Mouse (Mus musculus) T-helper 17 cell (primary cell): ENCODE measurements at regions not wholly inside any gene's neighbourhood (a gene's known extent, or its start where the extent isn't known, plus 50 kb on each side); places are given as distances from the start of the nearest gene placed in this dataset.

ENCODE experiments used
- in situ Hi-C, 2 experiments: fragments of 300-600 bp; cut with MboI, MseI; formaldehyde crosslinking; loops; 1 replicate in 1 of 2; 2 replicates in 1 of 2; pipeline ENCODE4 v1.15.1; 2025; ENCODE audit warnings: high pct_unique_total_duplicates in 2 of 2

DNA sequence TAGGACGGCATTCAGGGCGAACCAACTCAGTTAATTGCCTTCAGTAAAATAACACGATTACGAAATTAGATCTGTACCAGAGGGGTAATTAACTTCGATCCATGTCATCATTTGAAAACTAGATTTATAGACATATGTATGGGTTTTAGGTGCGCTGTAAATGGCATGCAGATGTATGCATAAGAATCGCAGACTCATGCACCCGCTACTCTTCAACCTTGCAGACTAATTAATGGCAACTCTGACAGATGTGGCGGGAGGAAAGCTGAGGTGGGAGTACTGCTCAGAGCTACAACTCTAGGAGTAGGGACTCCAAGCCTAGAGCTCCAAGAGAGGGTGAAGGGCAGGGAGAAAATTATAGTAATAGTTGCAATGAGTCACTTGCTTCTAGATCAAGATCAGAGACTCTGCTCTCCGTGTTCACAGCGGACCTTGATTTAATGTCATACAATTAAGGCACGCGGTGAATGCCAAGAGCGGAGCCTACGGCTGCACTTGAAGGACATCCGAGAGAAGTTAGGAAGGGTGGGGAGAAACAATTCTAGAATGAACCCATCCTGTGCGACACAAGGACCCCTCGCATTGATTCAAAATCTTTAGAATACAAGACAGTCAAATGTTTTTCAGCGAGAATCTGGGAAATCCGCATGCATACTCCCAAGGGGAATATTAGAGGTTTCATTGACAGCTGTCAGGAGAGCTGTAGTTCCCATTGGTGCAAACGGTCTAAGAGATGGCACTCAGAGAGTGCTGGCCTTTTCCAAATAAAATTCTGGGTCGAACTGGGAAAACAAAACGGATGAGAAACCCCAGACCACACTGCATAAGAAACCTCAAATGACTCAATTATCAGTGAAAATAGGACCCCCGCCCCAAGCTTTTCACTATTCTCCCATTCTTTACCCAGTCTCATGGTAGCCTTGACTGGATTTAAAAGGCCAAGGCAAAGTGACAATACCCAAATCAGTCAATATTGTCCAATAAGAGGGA is 152.6 kb upstream of the Cypt12 start:
- in situ Hi-C loops = no loop called here

DNA sequence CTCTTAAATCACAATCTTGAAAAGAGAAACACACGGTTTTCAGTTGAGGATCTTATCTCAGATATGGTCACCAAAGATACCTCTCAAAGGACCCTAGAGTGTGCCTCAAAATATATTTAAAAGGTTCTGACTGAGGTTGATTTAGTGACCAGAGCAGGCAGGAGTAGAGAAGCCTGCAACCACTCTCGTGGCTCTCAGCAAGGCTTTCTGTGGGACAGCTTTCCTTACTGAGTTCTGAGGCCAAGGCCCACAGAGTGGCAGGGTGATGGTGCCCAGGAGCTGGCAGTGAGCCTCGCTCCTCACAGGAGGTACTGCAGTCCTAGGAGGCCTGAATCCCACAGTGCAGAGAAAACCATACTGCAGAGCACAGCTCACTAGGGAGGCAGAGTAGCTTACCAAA is 151.4 kb upstream of the Cypt12 start:
- in situ Hi-C loops = no loop called here

DNA sequence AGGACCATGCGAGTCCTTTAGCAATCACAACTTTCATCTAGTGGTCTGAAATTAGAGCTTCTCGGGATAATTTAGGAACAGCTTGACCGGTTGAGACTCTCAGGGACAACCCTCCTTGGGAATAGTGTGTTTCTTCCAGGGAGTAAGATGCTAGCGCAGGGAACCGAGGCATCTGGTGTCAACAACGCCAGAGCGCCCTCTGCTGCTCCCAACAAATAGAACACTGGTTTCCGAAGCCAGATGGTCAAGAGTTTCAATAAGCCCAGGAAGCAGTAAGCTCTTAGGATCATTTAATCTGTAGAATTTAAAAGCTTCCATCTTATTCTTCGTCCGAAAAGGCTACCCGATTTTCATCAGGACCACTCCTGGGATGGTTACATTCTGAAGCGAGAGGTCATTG is 149.8 kb upstream of the Cypt12 start:
- in situ Hi-C loops = no loop called here

DNA sequence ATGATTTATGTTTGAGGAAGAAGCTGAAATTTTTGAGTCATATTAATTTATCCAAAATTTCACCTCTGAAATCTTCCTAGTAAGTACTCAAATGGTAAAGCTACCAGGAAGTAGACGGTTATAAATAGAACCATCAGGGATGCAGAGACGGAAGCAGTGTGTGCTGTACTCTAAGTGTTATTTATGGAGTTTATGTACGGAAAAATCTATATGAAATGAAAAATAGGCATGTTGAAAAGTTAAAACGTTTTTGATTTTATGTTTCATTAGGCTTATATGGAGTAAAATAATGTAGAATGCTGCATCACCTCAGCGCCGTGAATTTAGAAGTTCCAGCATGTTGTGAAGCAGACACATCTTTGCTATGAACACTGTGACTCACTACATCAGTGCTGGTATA is 149.1 kb upstream of the Cypt12 start:
- in situ Hi-C loops = no loop called here

DNA sequence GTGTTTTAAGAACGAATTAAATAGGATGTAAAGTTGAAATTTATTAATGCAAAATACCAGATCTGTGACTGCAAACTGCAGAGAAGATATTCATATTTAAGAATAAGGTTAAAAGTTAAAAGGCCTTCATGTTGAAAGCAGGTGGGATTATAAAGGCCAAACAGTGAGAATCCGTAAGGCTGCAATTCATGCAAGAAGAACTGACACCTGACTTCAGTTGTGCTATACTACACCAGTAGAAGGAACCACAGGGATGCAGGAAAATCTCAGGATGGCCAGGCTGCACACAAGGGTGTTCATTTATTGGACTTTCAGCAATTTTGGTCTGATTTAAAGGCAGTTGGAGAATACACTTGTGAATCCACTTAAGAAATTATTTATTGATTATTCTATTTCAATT is 147.4 kb upstream of the Cypt12 start:
- in situ Hi-C loops = loop anchor here in 1 of 2 experiments (25.0 kb wide), 3 partner anchors 1339 to 1764 kb away; no protein-coding TSS in a partner anchor

DNA sequence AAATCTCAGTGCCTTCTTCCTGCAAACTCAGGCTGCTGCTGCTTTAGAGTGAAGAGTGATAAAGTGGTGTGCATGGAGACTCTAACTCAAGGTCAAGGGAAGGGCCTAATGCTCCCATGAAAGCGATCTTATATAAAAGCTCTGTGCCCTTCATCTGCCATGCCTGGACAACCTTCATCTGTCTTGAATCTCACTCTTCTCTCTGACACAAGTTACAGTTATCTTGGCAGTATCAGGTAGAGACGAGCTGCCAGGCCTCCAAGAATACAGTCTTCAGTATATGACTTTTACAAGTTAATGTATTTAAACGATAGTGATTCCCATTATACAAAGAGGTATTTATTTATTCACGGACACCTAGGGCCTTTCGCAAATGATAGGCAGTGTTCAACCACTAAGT is 146.7 kb upstream of the Cypt12 start:
- in situ Hi-C loops = loop anchor here in 1 of 2 experiments (25.0 kb wide), 3 partner anchors 1339 to 1764 kb away; no protein-coding TSS in a partner anchor

DNA sequence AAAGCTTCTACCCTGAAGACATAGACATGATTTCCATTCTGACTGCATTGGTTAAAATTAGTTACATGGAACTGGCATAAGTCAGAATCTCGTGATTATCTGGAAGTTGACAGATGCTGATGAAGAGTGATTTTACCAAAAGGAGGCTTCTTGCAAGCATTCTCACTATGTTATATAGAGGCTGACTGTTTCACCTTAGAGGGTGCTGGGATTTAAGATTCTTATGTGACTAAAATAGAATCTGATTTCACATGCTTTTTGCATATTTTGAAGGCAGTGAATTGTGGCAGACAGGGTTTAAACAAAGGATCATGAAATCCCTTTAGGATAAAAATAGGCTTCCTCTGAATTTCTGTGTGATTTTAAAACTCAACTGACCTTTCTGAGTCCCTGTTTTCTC is 143.0 kb upstream of the Cypt12 start:
- in situ Hi-C loops = loop anchor here in 1 of 2 experiments (25.0 kb wide), 3 partner anchors 1343 to 1768 kb away; no protein-coding TSS in a partner anchor

DNA sequence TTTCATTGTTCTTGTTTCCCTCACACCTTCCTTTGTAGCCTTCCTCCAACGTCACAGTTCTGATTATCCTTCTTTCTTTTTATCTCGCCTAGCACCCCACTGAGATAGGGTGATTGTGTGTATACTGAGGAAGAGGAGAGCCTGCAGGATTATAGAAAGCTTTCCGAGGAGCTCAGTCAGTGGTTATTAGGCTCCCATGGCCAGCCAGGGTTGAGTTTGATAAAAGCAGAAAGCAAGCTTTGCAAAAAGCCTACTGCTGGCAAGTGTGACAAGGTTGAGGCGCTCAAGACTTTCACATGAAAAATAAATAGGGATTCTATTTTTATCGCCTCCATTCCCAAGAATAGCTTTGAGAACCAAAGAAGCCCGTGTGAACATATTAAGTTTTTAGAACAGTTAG is 136.9 kb upstream of the Cypt12 start:
- in situ Hi-C loops = loop anchor here in 1 of 2 experiments (25.0 kb wide), 3 partner anchors 1349 to 1774 kb away; no protein-coding TSS in a partner anchor

DNA sequence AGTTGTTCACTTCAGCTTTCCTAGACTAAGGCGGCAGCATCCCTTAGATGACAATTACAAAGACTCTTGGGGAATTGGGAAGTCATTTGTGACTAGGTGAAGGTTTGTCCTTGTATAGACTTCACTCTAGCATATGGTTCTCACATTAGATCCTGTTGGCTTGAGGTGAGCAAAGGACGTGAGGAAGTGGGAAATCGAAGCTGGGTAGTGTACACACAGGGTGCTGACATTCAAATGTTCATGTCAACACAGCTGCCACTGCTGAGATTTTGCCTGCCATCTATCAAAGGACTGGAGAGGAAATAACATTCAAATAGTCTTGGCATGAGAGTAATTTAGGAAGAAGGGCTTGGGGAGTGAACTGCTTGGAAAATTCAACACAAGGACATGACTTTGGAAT is 124.0 kb upstream of the Cypt12 start:
- in situ Hi-C loops = loop anchor here (10.0 to 25.0 kb wide), 4 partner anchors 1359 to 1787 kb away; no protein-coding TSS in a partner anchor

DNA sequence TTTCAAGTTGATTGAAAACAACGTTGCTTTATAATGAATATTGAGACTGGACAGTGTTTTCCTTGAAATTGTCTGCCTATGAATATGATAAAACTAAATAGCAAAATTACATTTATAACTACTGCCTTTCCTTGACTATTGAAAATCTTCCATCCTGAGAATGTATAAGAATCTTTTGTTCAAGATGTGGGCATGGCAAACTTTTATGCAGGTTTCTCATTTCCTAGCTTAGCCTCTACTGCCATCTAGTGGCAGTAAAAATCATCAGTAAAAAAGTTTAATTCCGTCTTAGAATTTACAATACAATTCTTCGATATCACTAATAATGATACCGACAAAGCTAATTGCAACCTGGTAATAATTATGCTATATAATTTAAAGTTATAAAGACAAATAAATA is 123.5 kb upstream of the Cypt12 start:
- in situ Hi-C loops = loop anchor here (10.0 to 25.0 kb wide), 4 partner anchors 1360 to 1787 kb away; no protein-coding TSS in a partner anchor

DNA sequence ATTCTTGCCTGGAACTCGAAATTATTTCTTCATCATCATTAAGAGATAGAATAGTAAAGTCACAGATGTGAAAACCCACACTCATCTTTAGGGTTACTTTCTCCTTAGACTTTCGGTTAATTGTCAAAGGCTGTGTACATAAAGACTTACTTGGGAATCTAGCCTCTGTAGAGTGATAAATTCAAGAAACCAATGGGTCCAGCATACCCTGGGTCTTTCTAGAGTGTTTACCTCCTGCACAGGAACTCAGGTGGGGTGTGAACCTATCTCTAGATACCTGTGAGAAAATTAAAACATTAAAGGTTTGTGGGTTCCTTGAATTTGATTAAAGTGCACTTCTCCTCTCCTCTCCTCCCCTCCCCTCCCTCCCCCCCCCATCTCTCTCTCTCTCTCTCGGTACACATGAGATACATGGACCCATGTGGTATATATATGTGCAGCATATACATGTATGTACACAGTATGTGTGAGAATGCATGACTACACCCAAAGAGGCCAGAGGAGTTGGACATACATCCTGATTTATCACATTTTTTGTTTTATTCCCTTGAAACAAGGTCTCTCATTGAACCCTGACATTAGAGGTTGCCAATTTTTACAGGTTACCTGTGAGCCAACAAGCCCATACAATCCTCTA is 122.8 kb upstream of the Cypt12 start:
- in situ Hi-C loops = loop anchor here in 1 of 2 experiments (10.0 to 25.0 kb wide), 2 partner anchors 1361 to 1513 kb away; no protein-coding TSS in a partner anchor

DNA sequence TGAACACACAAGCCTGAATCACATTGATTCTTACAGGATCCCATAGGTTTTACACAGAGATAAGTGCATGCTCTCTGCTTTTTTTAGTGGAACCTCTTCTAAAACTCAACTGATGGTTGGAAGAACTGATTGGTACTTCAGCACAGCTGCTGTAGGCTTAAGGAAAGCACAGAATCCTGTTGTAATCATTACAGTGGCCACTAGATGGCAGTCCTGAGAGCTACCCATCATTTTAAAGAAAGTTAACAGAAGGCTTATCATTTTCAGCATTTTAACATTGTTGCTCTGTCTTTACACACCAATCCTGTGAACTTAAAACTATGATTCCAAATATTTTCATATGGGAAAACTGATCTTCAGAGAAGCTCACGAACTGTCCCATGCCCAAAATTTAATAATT is 113.5 kb upstream of the Cypt12 start:
- in situ Hi-C loops = loop anchor here in 1 of 2 experiments (5.0 to 25.0 kb wide), 3 partner anchors 1220 to 1672 kb away; no protein-coding TSS in a partner anchor

DNA sequence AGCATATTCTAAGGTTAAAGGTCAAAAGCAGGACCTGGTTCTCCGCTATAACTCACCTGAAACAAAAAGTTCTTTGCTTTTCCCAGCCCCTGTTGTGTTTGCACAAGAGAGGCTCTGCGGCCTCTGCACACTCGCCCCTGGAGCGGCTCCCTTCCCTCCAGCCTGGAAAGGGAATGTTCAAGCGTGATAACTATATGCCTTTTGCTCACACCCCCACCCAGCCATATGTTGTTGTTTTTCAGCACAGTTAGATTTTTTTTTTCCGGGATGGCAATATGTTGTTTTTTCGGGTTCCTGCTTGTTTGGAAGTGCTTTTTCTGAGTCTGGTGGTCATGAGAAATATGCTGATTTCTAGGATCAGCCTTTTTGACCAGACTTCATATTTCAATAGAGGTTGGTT is 100.6 kb upstream of the Cypt12 start:
- in situ Hi-C loops = loop anchor here in 1 of 2 experiments (25.0 kb wide), 1 partner anchor 1535 kb away; no protein-coding TSS in a partner anchor

DNA sequence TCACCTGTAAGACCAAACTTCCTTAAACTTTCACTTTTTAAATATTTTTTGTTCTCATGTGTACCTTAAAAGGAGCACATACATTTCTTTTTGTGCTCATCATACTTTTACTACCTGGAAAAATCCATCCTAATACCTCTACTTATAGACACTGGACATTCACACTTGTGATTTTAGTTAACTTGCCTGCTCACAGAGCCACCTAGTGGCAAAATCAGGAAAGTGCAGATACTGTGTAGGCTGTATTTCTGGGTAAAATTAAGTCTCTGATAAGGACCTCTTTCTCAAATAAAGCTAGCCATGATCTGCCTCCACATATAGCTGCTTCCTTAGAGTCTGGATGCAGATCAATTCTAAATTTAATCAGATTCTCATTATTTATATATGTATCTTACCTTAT is 100.0 kb upstream of the Cypt12 start:
- in situ Hi-C loops = loop anchor here in 1 of 2 experiments (25.0 kb wide), 1 partner anchor 1536 kb away; no protein-coding TSS in a partner anchor

DNA sequence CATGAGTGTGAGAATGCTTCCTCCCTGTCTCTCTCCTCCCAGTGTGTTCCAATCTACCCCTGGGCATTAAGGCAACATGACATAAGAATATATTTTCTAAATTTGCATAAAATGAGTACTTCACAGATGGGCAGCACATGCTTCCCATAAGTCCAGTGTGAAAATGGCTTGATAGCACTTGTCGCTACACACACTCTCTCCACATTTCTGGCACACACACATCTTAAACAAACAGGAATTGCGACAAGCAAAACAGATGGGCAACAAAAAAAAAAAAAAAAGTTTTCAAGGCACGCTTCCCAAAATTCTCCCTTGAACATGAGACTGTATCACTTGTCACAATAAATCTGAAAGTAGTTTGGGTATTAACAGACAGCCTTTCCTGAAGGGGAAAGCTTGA is 85.8 kb upstream of the Cypt12 start:
- in situ Hi-C loops = no loop called here

DNA sequence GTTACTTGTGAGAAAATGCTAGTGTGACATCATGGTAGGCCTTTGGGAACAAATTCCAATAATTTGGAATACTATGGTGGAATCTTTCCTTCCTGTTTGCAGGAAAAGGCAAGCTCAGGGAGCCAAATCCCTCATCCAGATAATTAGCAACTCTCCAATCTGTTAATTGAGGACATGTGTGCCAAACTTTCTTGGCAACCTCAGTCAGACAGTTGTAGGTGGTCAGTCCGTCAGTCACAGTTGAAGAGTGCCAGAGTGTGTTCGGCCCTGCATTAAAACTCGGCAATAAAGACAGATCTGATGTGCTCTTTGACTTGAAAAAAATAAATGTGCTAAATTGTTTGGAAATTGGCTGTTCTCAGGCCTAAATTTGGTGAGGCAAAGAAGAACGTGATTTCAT is 83.1 kb upstream of the Cypt12 start:
- in situ Hi-C loops = no loop called here

DNA sequence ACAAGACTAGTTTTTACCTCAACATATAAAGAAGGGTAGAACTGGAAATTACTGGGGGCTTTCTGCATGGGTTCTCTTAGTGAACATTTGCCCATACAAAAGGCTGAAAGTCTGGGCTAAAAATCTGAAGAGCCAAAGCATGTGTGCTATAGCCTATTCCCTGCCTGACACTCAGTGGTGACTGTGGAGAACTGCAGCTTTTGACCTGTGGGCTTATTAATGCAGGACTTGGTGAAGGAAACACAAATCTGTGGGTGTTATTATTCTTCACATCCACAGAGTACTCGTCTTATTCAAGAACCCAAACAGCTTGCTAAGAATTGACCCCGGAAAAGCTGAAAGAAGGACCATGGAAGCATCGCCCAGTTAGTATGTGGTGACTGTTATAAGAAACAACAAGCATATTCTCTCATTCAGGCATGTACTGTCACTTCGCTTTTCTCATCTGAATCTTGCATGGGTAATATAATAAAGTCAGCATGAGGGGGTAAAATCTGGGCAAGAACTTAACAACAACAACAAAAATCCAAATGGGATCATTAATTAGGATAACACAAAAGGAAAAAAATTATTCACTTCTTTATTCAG is 77.2 kb upstream of the Cypt12 start:
- in situ Hi-C loops = no loop called here

DNA sequence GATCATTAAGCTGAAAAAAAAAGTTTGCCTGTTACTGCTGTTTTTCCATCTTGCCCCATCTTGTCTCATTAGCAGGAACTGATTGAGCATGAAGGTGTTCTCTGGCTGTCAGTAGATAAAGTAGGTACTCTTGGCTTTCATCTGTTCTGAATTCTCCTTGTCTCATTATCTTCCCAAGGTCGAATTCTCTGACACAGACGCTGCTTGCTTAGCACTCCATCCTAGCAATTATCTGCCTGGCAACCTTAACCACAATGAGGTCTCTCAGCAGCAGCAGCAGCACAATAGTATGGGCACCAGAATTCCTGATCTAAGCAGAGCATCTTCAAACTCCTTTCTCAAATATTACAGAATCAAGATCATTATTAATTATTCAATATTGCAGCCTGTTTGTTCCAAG is 52.3 kb upstream of the Cypt12 start:
- in situ Hi-C loops = no loop called here

DNA sequence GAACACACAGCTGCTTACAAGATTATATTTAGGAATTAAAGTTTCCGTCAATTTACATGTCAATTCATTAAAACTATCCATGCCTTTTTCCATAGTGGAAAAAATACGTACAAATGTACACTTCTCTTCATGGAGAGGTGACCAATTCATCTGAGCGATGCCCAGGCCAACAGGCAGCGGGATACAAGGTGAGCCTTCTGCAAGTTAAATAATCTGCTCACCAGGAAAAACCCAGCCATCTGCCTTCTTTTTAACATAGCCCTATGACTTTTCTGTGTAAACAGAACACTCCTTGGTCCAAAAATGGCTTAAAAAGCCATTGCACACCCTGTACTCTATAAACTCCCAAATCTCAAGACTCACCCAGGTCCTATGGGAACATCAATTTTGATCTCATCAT is 51.5 kb upstream of the Cypt12 start:
- in situ Hi-C loops = no loop called here
